Comparison of ENCODE assay signal across 8 mouse cellular contexts in the genomic region with DNA sequence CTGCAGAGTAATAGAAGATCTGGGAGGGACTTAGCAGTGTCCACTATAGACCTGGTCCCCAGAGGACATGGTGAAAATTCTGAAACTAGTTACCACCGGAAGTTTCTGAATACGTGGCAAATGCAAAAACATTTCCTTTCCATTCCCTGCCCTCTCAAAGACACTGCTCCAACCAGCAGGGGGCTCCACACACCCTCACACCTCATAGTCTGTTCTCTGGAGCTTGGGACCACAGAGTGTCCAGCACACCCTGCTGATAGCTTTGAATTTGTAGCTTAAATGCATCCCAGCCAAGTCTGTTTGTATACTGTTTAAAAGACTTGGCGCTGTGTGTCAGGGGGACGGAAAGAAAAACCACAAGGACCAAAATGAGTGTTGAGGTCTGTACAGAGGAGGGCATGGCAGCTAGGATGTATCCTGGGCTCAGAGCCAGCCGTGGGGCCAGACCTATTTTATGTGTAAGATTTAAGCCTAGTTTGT.
DNase-seq lines count a peak whose midpoint lies in the region; ATAC-seq and TF ChIP-seq lines count a peak whose summit lies in the region.

No protein-coding gene starts in this region.

- DNase-seq in layer of hippocampus, postnatal 10 days (ENCODE audit: low spot score in 2 of 2): peak; percentile 57 to 67
- no peak for DNase-seq in layer of hippocampus, adult 8-10 months (ENCODE audit: low spot score in 2 of 2)
- DNase-seq in R1 (ENCODE audit: low read depth, low spot score): peak; percentile 62
- DNase-seq in heart, postnatal 14 days: peak; percentile 49 to 70
- peak; percentile 14 to 40 for DNase-seq in layer of hippocampus, postnatal 14 days (ENCODE audit: low spot score in 2 of 2)
- peak; percentile 85 for DNase-seq in naive thymus-derived CD4-positive, alpha-beta T cell, adult 2 months (ENCODE audit: low read depth)

- no peaks in the 10 kb centered on the region for H3K27me3 ChIP-seq in embryonic facial prominence, embryonic 12.5 days
- no peaks in the 10 kb centered on the region for H3K27me3 ChIP-seq in testis, adult 2 months (ENCODE audit: control insufficient read depth, insufficient read depth, low read length)

- no peak overlapping the region for H3K4me2 ChIP-seq in embryonic facial prominence, embryonic 12.5 days (replicated peaks)

- TF ChIP-seq CTCF in testis, adult 2 months (IDR thresholded peaks at IDR 0.05; ENCODE audit: control insufficient read depth, insufficient read depth, insufficient replicate concordance, low read depth, low read length): peak; percentile 38; the same call in 1 of the 2 replicates

- peaks cover 9% of the 10 kb centered on the region; the same call in 1 of the 2 replicates for H3K36me3 ChIP-seq in embryonic facial prominence, embryonic 12.5 days
- no peaks in the 10 kb centered on the region for H3K36me3 ChIP-seq in testis, adult 2 months (ENCODE audit: control insufficient read depth, insufficient read depth, low read length)

- H3K9me3 ChIP-seq in embryonic facial prominence, embryonic 12.5 days: no peaks in the 10 kb centered on the region

- TF ChIP-seq POLR2A in testis, adult 2 months (IDR thresholded peaks at IDR 0.05; ENCODE audit: control insufficient read depth, low read depth, low read length): no peak

- no peak for ATAC-seq in embryonic facial prominence, embryonic 12.5 days (ENCODE audit: insufficient number of reproducible peaks, insufficient read depth, low FRiP score, low TSS enrichment)

- no peak overlapping the region for H3K9ac ChIP-seq in embryonic facial prominence, embryonic 12.5 days

- peak overlapping the region; percentile 9; the same call in 1 of the 2 replicates for H3K27ac ChIP-seq in embryonic facial prominence, embryonic 12.5 days
- H3K27ac ChIP-seq in testis, adult 2 months (ENCODE audit: control insufficient read depth, insufficient read depth, low read depth, low read length): no peak overlapping the region

- intact Hi-C loops in heart, postnatal 14 days (cut with DNase I): loop anchor here (5.0 kb wide), 1 partner anchor 123 kb away; no protein-coding TSS in a partner anchor

- no peaks in the 10 kb centered on the region for H3K4me1 ChIP-seq in embryonic facial prominence, embryonic 12.5 days
- H3K4me1 ChIP-seq in testis, adult 2 months (ENCODE audit: control insufficient read depth, insufficient read depth, low read length): no peaks in the 10 kb centered on the region

- WGBS in embryonic facial prominence, embryonic 12.5 days: 56% methylated on average over 5 of the region's 5 CpGs

- H3K4me3 ChIP-seq in embryonic facial prominence, embryonic 12.5 days: no peak overlapping the region
- no peak overlapping the region for H3K4me3 ChIP-seq in testis, adult 2 months (ENCODE audit: control insufficient read depth, low read depth, low read length)

Comparison
In these comparisons a context has a peak if more than half of its experiments do, and no peak if none do; other contexts are left out.
1. DNase-seq: peak in layer of hippocampus, postnatal 10 days (2 of 2), R1 (single experiment), heart, postnatal 14 days (2 of 2), layer of hippocampus, postnatal 14 days (2 of 2) and naive thymus-derived CD4-positive, alpha-beta T cell, adult 2 months (single experiment); none in layer of hippocampus, adult 8-10 months (0 of 2).